Mouse (Mus musculus): ENCODE data around the gene Vwc2l. TPM values are rescaled to one million over a fixed set of nuclear protein-coding genes. Genes with fewer than 3 reads are reported as not detected.
A peak's percentile ranks its signal among the peaks of the same experiment; 100 is the strongest.

Gene Vwc2l
- polyA plus RNA-seq, 1 experiment, result not detected

DNA sequence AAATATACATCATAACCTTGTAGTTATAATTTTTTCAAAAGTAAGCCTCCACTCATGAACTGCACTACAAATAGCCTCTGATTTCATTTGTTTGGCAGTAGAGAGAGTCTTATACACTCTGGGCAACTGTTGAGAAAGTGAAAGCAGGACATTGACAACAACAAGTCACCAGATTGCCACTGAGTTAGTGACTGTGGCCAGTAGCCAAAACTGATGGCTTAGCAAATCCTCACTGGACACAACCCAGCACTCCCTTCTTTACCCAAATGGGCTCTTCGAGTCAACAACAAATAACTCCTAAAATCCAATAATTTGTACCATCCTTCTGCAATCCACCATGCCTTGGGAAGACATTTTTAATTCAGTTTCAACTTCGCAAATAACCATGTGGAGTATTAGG, 155.0 kb downstream of the Vwc2l start:
- Histone ChIP-seq H3K4me1 (ENCODE audit: control insufficient read depth, insufficient read depth, low read length) (no peaks in the 10 kb centered on the region), H3K4me3 (ENCODE audit: insufficient read depth, low read depth, low read length) (no peak overlapping the region), H3K27ac (ENCODE audit: insufficient read depth, low read depth, low read length) (no peak overlapping the region)
- TF ChIP-seq POLR2A (IDR thresholded peaks at IDR 0.05; ENCODE audit: insufficient read depth, low read depth, low read length), result no peak
- TF ChIP-seq CTCF (IDR thresholded peaks at IDR 0.05; ENCODE audit: insufficient read depth, low read depth, low read length), result no peak
- WGBS, result 95% methylated on average over 2 of the region's 2 CpGs

DNA sequence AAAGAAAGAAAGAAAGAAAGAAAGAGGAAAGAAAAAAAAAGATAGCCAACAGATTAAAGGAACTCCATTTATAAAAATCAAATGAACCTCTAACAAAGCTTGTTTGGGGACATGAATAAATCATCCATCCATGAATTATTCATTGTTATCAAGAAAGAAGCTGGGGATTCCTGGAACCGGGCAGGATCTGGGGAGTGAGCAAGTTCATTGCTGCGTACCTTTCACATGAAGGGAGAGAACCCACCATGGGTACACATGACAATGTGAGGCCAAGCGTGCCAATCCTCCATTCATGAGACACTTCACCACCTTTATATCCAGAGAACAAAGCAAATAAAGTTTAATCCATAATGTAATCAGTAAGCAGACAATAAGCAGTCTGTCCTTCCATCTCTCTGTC, 155.8 kb downstream of the Vwc2l start:
- no peak overlapping the region for H3K4me3 ChIP-seq (ENCODE audit: insufficient read depth, low read depth, low read length)
- 64% methylated on average over 3 of the region's 3 CpGs for WGBS
- TF ChIP-seq POLR2A (IDR thresholded peaks at IDR 0.05; ENCODE audit: insufficient read depth, low read depth, low read length) (no peak), CTCF (IDR thresholded peaks at IDR 0.05; ENCODE audit: insufficient read depth, low read depth, low read length) (no peak)
- no peak overlapping the region for H3K27ac ChIP-seq (ENCODE audit: insufficient read depth, low read depth, low read length)
- H3K4me1 ChIP-seq (ENCODE audit: control insufficient read depth, insufficient read depth, low read length), result no peaks in the 10 kb centered on the region

- TF ChIP-seq CTCF (IDR thresholded peaks at IDR 0.05; ENCODE audit: insufficient read depth, low read depth, low read length) (no peak), POLR2A (IDR thresholded peaks at IDR 0.05; ENCODE audit: insufficient read depth, low read depth, low read length) (no peak)
- Histone ChIP-seq H3K4me3 (ENCODE audit: insufficient read depth, low read depth, low read length) (no peak overlapping the region), H3K4me1 (ENCODE audit: control insufficient read depth, insufficient read depth, low read length) (no peaks in the 10 kb centered on the region), H3K27ac (ENCODE audit: insufficient read depth, low read depth, low read length) (no peak overlapping the region)
- WGBS, result 80% methylated on average over 4 of the region's 4 CpGs
Observed at GRCm38 (mm10) chr1:70884156-70884555, 158.6 kb downstream of the Vwc2l start.

DNA sequence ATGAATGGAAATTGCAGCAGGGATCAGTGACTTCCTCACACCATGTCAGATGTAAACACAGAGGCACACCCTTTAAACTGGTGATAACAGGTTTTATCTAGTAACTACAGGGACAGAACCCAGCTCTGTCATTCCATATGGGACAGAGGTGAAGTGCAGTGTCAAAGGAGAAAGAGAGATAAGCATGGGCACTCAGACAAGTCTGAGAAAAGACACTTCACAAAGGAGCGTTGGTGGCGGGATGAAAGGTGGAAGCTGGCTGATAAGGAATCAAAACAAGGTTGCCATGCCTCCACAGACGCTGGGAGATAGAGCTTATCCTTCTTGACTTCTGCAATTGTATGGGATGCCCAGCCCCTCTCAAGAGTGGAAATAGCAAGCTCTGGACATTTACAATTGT, 176.8 kb downstream of the Vwc2l start:
- H3K4me1 ChIP-seq (ENCODE audit: control insufficient read depth, insufficient read depth, low read length), result no peaks in the 10 kb centered on the region
- 79% methylated on average over 3 of the region's 3 CpGs for WGBS
- H3K27ac ChIP-seq (ENCODE audit: insufficient read depth, low read depth, low read length), result no peak overlapping the region
- H3K4me3 ChIP-seq (ENCODE audit: insufficient read depth, low read depth, low read length), result no peak overlapping the region
- TF ChIP-seq POLR2A (IDR thresholded peaks at IDR 0.05; ENCODE audit: insufficient read depth, low read depth, low read length) (no peak), CTCF (IDR thresholded peaks at IDR 0.05; ENCODE audit: insufficient read depth, low read depth, low read length) (no peak)

DNA sequence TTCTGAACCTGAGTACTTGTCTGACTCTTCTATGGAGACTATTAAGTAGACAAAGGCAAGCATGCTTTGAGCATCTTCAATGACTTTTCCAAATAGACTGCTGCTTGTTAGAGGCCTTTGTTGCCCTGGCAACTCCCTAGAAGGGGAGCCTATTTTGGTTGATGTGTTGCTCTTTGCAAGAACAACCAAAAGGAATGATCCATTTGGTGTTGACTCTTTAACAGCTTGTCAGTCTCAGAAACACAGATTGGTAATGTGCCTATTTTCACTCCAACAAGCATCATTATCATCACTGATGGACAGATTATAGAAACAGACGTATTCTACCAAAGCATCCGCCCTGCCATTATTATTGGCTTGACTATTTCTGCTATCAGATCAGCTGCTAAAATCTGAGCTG, 181.9 kb downstream of the Vwc2l start:
- Histone ChIP-seq H3K4me3 (ENCODE audit: insufficient read depth, low read depth, low read length) (no peak overlapping the region), H3K4me1 (ENCODE audit: control insufficient read depth, insufficient read depth, low read length) (no peaks in the 10 kb centered on the region), H3K27ac (ENCODE audit: insufficient read depth, low read depth, low read length) (no peak overlapping the region)
- 86% methylated on average over 2 of the region's 2 CpGs for WGBS
- no peak for TF ChIP-seq CTCF (IDR thresholded peaks at IDR 0.05; ENCODE audit: insufficient read depth, low read depth, low read length)
- no peak for TF ChIP-seq POLR2A (IDR thresholded peaks at IDR 0.05; ENCODE audit: insufficient read depth, low read depth, low read length)

DNA sequence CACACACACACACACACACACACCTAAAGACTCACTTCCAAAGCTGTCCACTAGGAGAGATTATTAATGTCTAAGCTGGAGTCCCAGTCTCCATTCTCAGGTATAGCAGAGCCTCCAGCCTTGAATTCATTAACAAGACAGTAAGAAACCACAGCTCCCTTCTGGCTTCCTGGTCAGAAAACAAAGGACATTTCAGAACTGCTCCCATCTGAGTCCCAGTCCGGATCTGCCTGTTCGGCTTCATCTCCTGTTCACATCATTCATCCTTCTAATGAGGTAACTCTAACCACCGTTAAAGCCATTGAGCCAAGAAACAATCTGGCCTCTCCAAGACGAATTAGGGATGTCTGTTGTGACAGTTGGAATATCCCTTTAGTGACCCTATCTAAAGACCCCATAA, 185.7 kb downstream of the Vwc2l start:
- no peak for TF ChIP-seq POLR2A (IDR thresholded peaks at IDR 0.05; ENCODE audit: insufficient read depth, low read depth, low read length)
- TF ChIP-seq CTCF (IDR thresholded peaks at IDR 0.05; ENCODE audit: insufficient read depth, low read depth, low read length), result no peak
- Histone ChIP-seq H3K4me1 (ENCODE audit: control insufficient read depth, insufficient read depth, low read length) (no peaks in the 10 kb centered on the region), H3K4me3 (ENCODE audit: insufficient read depth, low read depth, low read length) (no peak overlapping the region), H3K27ac (ENCODE audit: insufficient read depth, low read depth, low read length) (no peak overlapping the region)
- 61% methylated on average over 4 of the region's 4 CpGs for WGBS

DNA sequence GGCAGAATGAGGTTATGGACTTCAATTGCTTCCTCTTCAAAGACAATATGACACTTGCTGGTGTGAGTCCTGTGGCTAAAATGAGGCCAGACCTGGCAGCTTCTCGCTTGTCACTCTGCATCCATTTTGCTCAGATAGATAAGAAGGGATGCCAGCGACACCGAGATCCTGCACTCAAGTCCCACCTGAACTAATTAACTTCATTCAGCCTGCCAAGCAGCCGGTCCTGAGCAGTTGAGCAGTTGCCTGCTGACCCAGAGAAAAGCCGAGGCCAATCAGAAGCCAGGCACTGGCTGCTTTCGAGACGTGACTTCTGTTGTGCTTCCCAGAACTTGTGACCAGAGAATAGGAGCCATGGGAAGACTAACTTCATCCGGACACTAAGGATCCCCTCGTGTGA, 187.6 kb downstream of the Vwc2l start:
- H3K27ac ChIP-seq (ENCODE audit: insufficient read depth, low read depth, low read length), result no peak overlapping the region
- no peak overlapping the region for H3K4me3 ChIP-seq (ENCODE audit: insufficient read depth, low read depth, low read length)
- WGBS, result 78% methylated on average over 9 of the region's 9 CpGs
- H3K4me1 ChIP-seq (ENCODE audit: control insufficient read depth, insufficient read depth, low read length), result no peaks in the 10 kb centered on the region
- TF ChIP-seq CTCF (IDR thresholded peaks at IDR 0.05; ENCODE audit: insufficient read depth, low read depth, low read length), result no peak
- TF ChIP-seq POLR2A (IDR thresholded peaks at IDR 0.05; ENCODE audit: insufficient read depth, low read depth, low read length), result no peak

- WGBS, result 55% methylated on average over 2 of the region's 2 CpGs
- Histone ChIP-seq H3K27ac (ENCODE audit: insufficient read depth, low read depth, low read length) (0 out of 2 replicates have a peak overlapping the region, but pooled peaks have one; percentile 29), H3K4me3 (ENCODE audit: insufficient read depth, low read depth, low read length) (no peak overlapping the region), H3K4me1 (ENCODE audit: control insufficient read depth, insufficient read depth, low read length) (no peaks in the 10 kb centered on the region)
- TF ChIP-seq CTCF (IDR thresholded peaks at IDR 0.05; ENCODE audit: insufficient read depth, low read depth, low read length) (no peak), POLR2A (IDR thresholded peaks at IDR 0.05; ENCODE audit: insufficient read depth, low read depth, low read length) (no peak)
Observed at GRCm38 (mm10) chr1:70918173-70919036, 192.9 kb downstream of the Vwc2l start.

GRCm38 (mm10) chr1:70933016-70933415, 207.5 kb downstream of the Vwc2l start:
- H3K27ac ChIP-seq (ENCODE audit: insufficient read depth, low read depth, low read length), result no peak overlapping the region
- no peak overlapping the region for H3K4me3 ChIP-seq (ENCODE audit: insufficient read depth, low read depth, low read length)
- WGBS, result 95% methylated on average over 4 of the region's 4 CpGs
- TF ChIP-seq CTCF (IDR thresholded peaks at IDR 0.05; ENCODE audit: insufficient read depth, low read depth, low read length), result no peak
- TF ChIP-seq POLR2A (IDR thresholded peaks at IDR 0.05; ENCODE audit: insufficient read depth, low read depth, low read length), result no peak
- H3K4me1 ChIP-seq (ENCODE audit: control insufficient read depth, insufficient read depth, low read length), result no peaks in the 10 kb centered on the region

Measured in olfactory bulb, adult 2 months (tissue).